Mouse (Mus musculus) MEL (cell line): ENCODE results near the gene Sez6. TPM values are rescaled to one million over a fixed set of nuclear protein-coding genes. Genes with fewer than 3 reads are reported as not detected.

Experiments
- DNase-seq: peaks from one replicate; pipeline ENCODE4 v3.0.0; 2011; ENCODE audit warnings: low read depth, low spot score
- H3K27ac ChIP-seq: 2 replicates; pipeline ENCODE4 v1.5.1; 2012; ENCODE audit warnings: low read depth, mild to moderate bottlenecking, control low read depth, low read length, moderate library complexity; ENCODE audit not compliant: control insufficient read depth
- H3K27me3 ChIP-seq, 2 experiments: fragments of 150-350 bp in 1 of 2; sonication (generic) in 1 of 2; 2 replicates each; pipeline ENCODE4 v1.6.1; 2012; ENCODE audit warnings: low read length in 2 of 2, mild to moderate bottlenecking in 2 of 2, improper control_type of control experiment in 1 of 2, moderate library complexity in 1 of 2; ENCODE audit not compliant: insufficient read depth in 2 of 2, control insufficient read depth in 1 of 2
- H3K36me3 ChIP-seq, 2 experiments: 2 replicates each; pipeline ENCODE4 v1.6.1; 2012 to 2014; ENCODE audit warnings: low read length in 2 of 2, improper control_type of control experiment in 1 of 2, inconsistent platforms in 1 of 2, mild to moderate bottlenecking in 1 of 2; ENCODE audit not compliant: insufficient read depth in 2 of 2, control insufficient read depth in 1 of 2
- H3K4me1 ChIP-seq, 2 experiments: fragments of 150-350 bp in 1 of 2; sonication (generic) in 1 of 2; 2 replicates each; pipeline ENCODE4 v1.6.1; 2012; ENCODE audit warnings: low read length in 2 of 2, improper control_type of control experiment in 1 of 2, mild to moderate bottlenecking in 1 of 2; ENCODE audit not compliant: insufficient read depth in 2 of 2, control insufficient read depth in 1 of 2
- H3K4me3 ChIP-seq, 2 experiments: fragments of 150-350 bp in 1 of 2; sonication (generic) in 1 of 2; 2 replicates each; pipeline ENCODE4 v1.5.1; 2012; ENCODE audit warnings: low read depth in 2 of 2, low read length in 2 of 2, mild to moderate bottlenecking in 2 of 2, moderate library complexity in 2 of 2, control low read depth in 1 of 2, improper control_type of control experiment in 1 of 2; ENCODE audit not compliant: control insufficient read depth in 1 of 2, insufficient read depth in 1 of 2
- H3K79me2 ChIP-seq: 2 replicates; pipeline ENCODE4 v1.6.1; 2012; ENCODE audit warnings: mild to moderate bottlenecking, low read length, moderate library complexity; ENCODE audit not compliant: control insufficient read depth, poor library complexity, insufficient read depth
- H3K9ac ChIP-seq: 2 replicates; pipeline ENCODE4 v1.6.1; 2012; ENCODE audit warnings: low read depth, mild to moderate bottlenecking, control low read depth, low read length, moderate library complexity; ENCODE audit not compliant: control insufficient read depth, poor library complexity, severe bottlenecking
- H3K9me3 ChIP-seq: fragments of 150-350 bp; sonication (generic); replicated peaks from 2 replicates; pipeline ENCODE4 v1.6.1; 2012; ENCODE audit warnings: mild to moderate bottlenecking, low read length, improper control_type of control experiment, moderate library complexity; ENCODE audit not compliant: insufficient read depth
- CTCF ChIP-seq, 3 experiments: IDR thresholded peaks in 2 of 3; conservative IDR thresholded peaks in 1 of 3; 2 replicates each; pipeline ENCODE4 v1.5.1; 2011 to 2012; ENCODE audit warnings: low read length in 3 of 3, low read depth in 2 of 3, mild to moderate bottlenecking in 2 of 3, improper control_type of control experiment in 1 of 3, inconsistent platforms in 1 of 3, mixed read lengths in 1 of 3, moderate library complexity in 1 of 3; ENCODE audit not compliant: control insufficient read depth in 1 of 3, insufficient read depth in 1 of 3, poor library complexity in 1 of 3, severe bottlenecking in 1 of 3
- E2F4 ChIP-seq: IDR thresholded peaks from 2 replicates; pipeline ENCODE4 v1.6.1; 2011; ENCODE audit warnings: low read depth, low read length, improper control_type of control experiment, borderline replicate concordance
- EP300 ChIP-seq, 2 experiments: IDR thresholded peaks; 2 replicates each; pipeline ENCODE4 v1.6.1; 2011; ENCODE audit warnings: improper control_type of control experiment in 2 of 2, low read length in 2 of 2, low read depth in 1 of 2, mild to moderate bottlenecking in 1 of 2
- ETS1 ChIP-seq: IDR thresholded peaks from 2 replicates; pipeline ENCODE4 v1.6.1; 2012; ENCODE audit warnings: low read depth, mild to moderate bottlenecking, inconsistent platforms, low read length, improper control_type of control experiment, moderate library complexity
- GABPA ChIP-seq: IDR thresholded peaks from 2 replicates; pipeline ENCODE4 v1.6.1; 2012; ENCODE audit warnings: low read depth, mild to moderate bottlenecking, inconsistent platforms, low read length, improper control_type of control experiment, moderate library complexity
- HCFC1 ChIP-seq: IDR thresholded peaks from 2 replicates; pipeline ENCODE4 v1.6.1; 2012; ENCODE audit warnings: low read depth, mild to moderate bottlenecking, inconsistent platforms, low read length, improper control_type of control experiment, moderate library complexity
- JUND ChIP-seq: IDR thresholded peaks from 2 replicates; pipeline ENCODE4 v1.6.1; 2011; ENCODE audit warnings: low read depth, mild to moderate bottlenecking, improper control_type of control experiment, low read length
- MAFK ChIP-seq: IDR thresholded peaks from 2 replicates; pipeline ENCODE4 v1.6.1; 2011; ENCODE audit warnings: low read depth, mild to moderate bottlenecking, low read length, improper control_type of control experiment, borderline replicate concordance
- MAX ChIP-seq: IDR thresholded peaks from 2 replicates; pipeline ENCODE4 v1.6.1; 2011; ENCODE audit warnings: low read length, improper control_type of control experiment
- MXI1 ChIP-seq: IDR thresholded peaks from 2 replicates; pipeline ENCODE4 v1.6.1; 2011; ENCODE audit warnings: mild to moderate bottlenecking, low read depth, low read length, improper control_type of control experiment
- MYC ChIP-seq: IDR thresholded peaks from 2 replicates; pipeline ENCODE4 v1.6.1; 2011; ENCODE audit warnings: low read depth, mild to moderate bottlenecking, low read length, improper control_type of control experiment, moderate library complexity
- RAD21 ChIP-seq: IDR thresholded peaks from 2 replicates; pipeline ENCODE4 v1.6.1; 2011; ENCODE audit warnings: mild to moderate bottlenecking, low read depth, low read length, improper control_type of control experiment
- SIN3A ChIP-seq: IDR thresholded peaks from 2 replicates; pipeline ENCODE4 v1.6.1; 2012; ENCODE audit warnings: low read length, improper control_type of control experiment, inconsistent platforms
- SMC3 ChIP-seq: IDR thresholded peaks from 2 replicates; pipeline ENCODE4 v1.6.1; 2011; ENCODE audit warnings: low read depth, low read length, improper control_type of control experiment
- TAL1 ChIP-seq: IDR thresholded peaks from 2 replicates; pipeline ENCODE4 v1.6.1; 2012; ENCODE audit warnings: mild to moderate bottlenecking, inconsistent platforms, low read length, moderate library complexity, mixed read lengths
- TBP ChIP-seq: IDR thresholded peaks from 2 replicates; pipeline ENCODE4 v1.8.0; 2011; ENCODE audit warnings: low read depth, low read length, improper control_type of control experiment
- UBTF ChIP-seq: IDR thresholded peaks from 2 replicates; pipeline ENCODE4 v1.6.1; 2012; ENCODE audit warnings: low read depth, mild to moderate bottlenecking, inconsistent platforms, low read length, improper control_type of control experiment, moderate library complexity, borderline replicate concordance; ENCODE audit not compliant: insufficient read depth
- polyA plus RNA-seq, 2 experiments: library from polyadenylated mRNA; stranded (reverse) in 1 of 2; unstranded in 1 of 2; fragments of >175 nt in 1 of 2; fragments of >200 nt in 1 of 2; gene quantifications; 2 replicates each; pipeline versions ENCODE4 v1.2.1 to v1.2.4; 2012; ENCODE audit warnings: low replicate concordance in 2 of 2, low read depth in 1 of 2; ENCODE audit not compliant: insufficient read length in 2 of 2, insufficient read depth in 1 of 2, missing spikeins in 1 of 2
- total RNA-seq: library from RNA; depleted of rRNA; stranded (reverse); fragments of 300-350 nt; gene quantifications from 2 replicates; pipeline ENCODE4 v1.2.3, GENCODE M21; 2012

The Sez6 gene
- total and polyA plus RNA-seq, 3 experiments = 0.04 TPM; not detected in 2

DNA sequence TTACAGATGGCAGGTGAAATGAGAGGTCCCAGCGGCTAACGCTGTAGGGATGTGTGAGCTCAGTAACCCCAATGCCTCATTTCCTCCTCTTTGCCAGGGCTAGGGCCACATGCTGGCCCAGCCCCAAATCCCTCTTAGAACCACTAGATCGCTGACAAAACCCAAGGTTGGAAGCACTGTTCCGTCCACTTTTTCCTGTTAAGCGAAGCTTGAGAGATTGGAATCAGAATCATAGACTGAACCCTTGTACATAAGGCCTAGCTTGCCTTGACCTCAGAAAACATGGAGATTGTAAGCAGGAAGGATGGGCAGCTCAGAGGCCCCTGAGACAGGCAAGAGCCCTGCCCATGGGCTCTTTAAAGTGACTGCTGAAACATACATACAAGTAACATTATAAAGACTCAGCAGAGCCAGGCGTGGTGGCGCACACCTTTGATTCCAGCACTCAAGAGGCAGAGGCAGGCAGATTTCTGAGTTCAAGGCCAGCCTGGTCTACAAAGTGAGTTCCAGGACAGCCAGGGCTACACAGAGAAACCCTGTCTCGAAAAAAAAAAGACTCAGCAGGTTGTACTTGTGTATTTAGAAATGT is 48.7 kb downstream of the Sez6 start:
- H3K27ac ChIP-seq = no peak overlapping the region
- H3K4me1 ChIP-seq = peaks cover 0 to 6% of the 10 kb centered on the region in 2 experiments; a peak in 2 of 4 replicates
- no peaks in the 10 kb centered on the region for H3K36me3 ChIP-seq
- H3K9me3 ChIP-seq = no peaks in the 10 kb centered on the region
- no peak overlapping the region for H3K9ac ChIP-seq
- no peak for DNase-seq
- H3K79me2 ChIP-seq = peaks cover 19% of the 10 kb centered on the region
- TF ChIP-seq JUND (no peak), E2F4 (no peak), MAFK (no peak), UBTF (no peak)
- peaks cover 0 to 8% of the 10 kb centered on the region in 2 experiments; a peak in 2 of 4 replicates for H3K27me3 ChIP-seq
- H3K4me3 ChIP-seq = no peak overlapping the region

DNA sequence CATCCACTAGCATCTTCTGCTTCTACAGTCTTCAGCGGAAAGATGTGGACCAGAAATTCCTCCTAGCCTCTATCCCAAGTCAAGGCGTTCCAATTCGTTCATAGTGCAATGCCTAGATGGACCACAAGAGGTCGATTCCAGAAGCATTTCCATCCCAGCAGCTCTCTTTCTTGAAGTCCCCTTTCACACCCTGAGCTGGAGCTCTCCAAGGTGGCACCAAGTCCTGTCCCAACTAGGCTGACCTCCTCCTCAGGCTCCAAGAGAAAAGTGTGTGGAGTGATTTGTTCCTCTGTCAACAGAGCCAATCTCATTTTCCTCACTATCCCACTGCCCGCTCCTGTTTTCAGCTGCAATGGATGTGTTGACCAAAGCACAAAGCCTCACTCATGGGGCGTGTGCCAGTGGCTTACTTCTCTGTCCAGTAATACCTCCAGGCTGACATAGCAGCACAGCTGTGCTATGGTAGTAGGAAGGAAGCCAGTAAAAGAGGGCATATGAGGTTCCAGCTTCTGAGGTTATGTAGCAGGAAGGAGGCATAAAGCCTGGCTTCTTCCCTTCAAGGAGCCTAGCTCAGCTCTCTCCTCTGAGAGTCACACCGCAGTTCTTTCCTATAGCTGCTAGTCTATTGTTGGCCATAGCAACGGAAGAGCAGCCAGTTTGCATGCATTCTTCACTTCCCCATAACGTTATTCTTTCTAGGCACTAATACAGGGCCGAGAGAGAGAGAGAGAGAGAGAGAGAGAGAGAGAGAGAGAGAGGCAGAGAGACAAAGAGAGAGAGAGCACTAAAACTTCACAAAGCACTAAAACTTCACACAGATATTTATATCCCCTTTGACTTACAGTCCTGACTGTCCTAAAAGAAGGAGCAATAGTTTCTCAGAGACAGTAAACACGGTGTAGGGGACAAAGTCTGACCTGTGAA is 49.9 kb downstream of the Sez6 start:
- peak overlapping the region; percentile 64 for H3K27ac ChIP-seq
- peak overlapping the region; percentile 64 for H3K9ac ChIP-seq
- 0 out of 2 replicates have a peak, but pooled peaks have one; percentile 39 for TF ChIP-seq MYC
- no peak for TF ChIP-seq EP300 (IDR thresholded peaks at IDR 0.05; ENCODE audit: low read depth in 1 of 2, low read length in 2 of 2)
- peak; percentile 95 for TF ChIP-seq MXI1
- TF ChIP-seq MAX = peak; percentile 70
- TF ChIP-seq GABPA = no peak
- TF ChIP-seq TAL1 = no peak
- TF ChIP-seq SMC3 = peak; percentile 79
- peak; percentile 62 for TF ChIP-seq HCFC1
- TF ChIP-seq MAFK = no peak
- TF ChIP-seq RAD21 = no peak
- TF ChIP-seq JUND = peak; percentile 97
- 0 out of 2 replicates have a peak, but pooled peaks have one; percentile 29 for TF ChIP-seq TBP
- no peak for TF ChIP-seq ETS1
- peak; percentile 32 to 86 (median 79) for TF ChIP-seq CTCF (IDR thresholded peaks at IDR 0.05 in 2 of 3, conservative IDR thresholded peaks at IDR 0.05 in 1 of 3; ENCODE audit: control insufficient read depth in 1 of 3, insufficient read depth in 1 of 3, low read depth in 2 of 3, low read length in 3 of 3, poor library complexity in 1 of 3, severe bottlenecking in 1 of 3)
- peak; percentile 99 for TF ChIP-seq SIN3A
- TF ChIP-seq, all 39 proteins: peak for 9

More for the DNA sequence above, 49.9 kb downstream of the Sez6 start:
- peak; percentile 93 for DNase-seq
- Histone ChIP-seq H3K9me3 (no peaks in the 10 kb centered on the region), H3K4me1 (peaks cover 0 to 13% of the 10 kb centered on the region in 2 experiments; a peak in 2 of 4 replicates), H3K79me2 (peaks cover 31% of the 10 kb centered on the region), H3K36me3 (peaks cover 0 to 7% of the 10 kb centered on the region in 2 experiments; a peak in 2 of 4 replicates), H3K27me3 (peaks cover 0 to 6% of the 10 kb centered on the region in 2 experiments; a peak in 2 of 4 replicates), H3K4me3 (peak overlapping the region; percentile 36 to 64)
